Mouse (Mus musculus): ENCODE data around the gene Kdf1.
A peak's percentile ranks its signal among the peaks of the same experiment; 100 is the strongest.

DNA sequence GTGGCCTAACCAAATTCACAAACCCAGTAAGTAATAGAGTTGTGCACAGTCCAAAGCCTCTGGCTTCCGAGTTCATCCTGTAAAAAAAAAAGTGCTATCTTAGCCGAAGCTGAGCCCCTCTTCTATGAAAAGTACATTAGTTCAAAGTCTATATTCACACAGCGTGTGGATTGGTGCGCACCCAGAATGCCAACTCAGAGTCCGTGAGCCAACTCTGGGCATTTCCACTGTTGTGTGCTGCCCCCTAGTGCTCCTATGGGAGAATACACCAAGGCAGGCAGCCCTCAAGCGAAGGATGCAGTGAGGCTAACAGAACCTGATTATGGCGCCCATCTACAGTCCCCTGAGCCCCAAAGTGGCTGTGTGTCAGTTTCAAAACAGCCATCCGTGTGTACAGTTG, 5.8 kb upstream of the Kdf1 start:
- TF ChIP-seq CTCF (IDR thresholded peaks at IDR 0.05; ENCODE audit: low read depth, low read length) (peak; percentile 76), POLR2A (IDR thresholded peaks at IDR 0.05; ENCODE audit: borderline replicate concordance, low read depth, low read length) (no peak)
